Mouse (Mus musculus) gonadal fat pad, adult 2 months (tissue): ENCODE results near the gene Rin1. TPM values are rescaled to one million over a fixed set of nuclear protein-coding genes. Genes with fewer than 3 reads are reported as not detected.

ENCODE experiments used
- DNase-seq: peaks from one replicate; pipeline ENCODE4 v3.0.0-alpha.2; 2012; ENCODE audit warnings: low read depth
- polyA plus RNA-seq: library from polyadenylated mRNA; depleted of rRNA; stranded (reverse); fragments of >200 nt; gene quantifications from 2 replicates; pipeline ENCODE4 v1.2.3, GENCODE M21; 2012

The Rin1 gene
- polyA plus RNA-seq, 1 experiment = 7.8 TPM

- no peak for DNase-seq
Observed at GRCm38 (mm10) chr19:5041588-5041987, 8.7 kb upstream of the Rin1 start.

GRCm38 (mm10) chr19:5045531-5045930, 4.8 kb upstream of the Rin1 start:
- no peak for DNase-seq

- no peak for DNase-seq
Observed at GRCm38 (mm10) chr19:5048138-5049056, 1.9 kb upstream of the Rin1 start.

- no peak for DNase-seq
Observed at GRCm38 (mm10) chr19:5049325-5049724, 956 bp upstream of the Rin1 start.

GRCm38 (mm10) chr19:5051031-5051430, 750 bp downstream of the Rin1 start:
- DNase-seq = no peak

- DNase-seq = no peak
Observed at GRCm38 (mm10) chr19:5051515-5051914, 1.2 kb downstream of the Rin1 start.

- no peak for DNase-seq
Observed at GRCm38 (mm10) chr19:5052166-5052822, 2.0 kb downstream of the Rin1 start.

GRCm38 (mm10) chr19:5052853-5053252, 2.6 kb downstream of the Rin1 start:
- DNase-seq = no peak

GRCm38 (mm10) chr19:5053909-5054308, 3.6 kb downstream of the Rin1 start:
- DNase-seq = no peak

- DNase-seq = no peak
Observed at GRCm38 (mm10) chr19:5056251-5056650, 6.0 kb downstream of the Rin1 start.

- DNase-seq = no peak
Observed at GRCm38 (mm10) chr19:5057876-5058775, 7.8 kb downstream of the Rin1 start.

GRCm38 (mm10) chr19:5058801-5059771, 8.8 kb downstream of the Rin1 start:
- DNase-seq = no peak

- no peak for DNase-seq
Observed at GRCm38 (mm10) chr19:5060365-5061330, 10.4 kb downstream of the Rin1 start.

GRCm38 (mm10) chr19:5062041-5062440, 11.8 kb downstream of the Rin1 start:
- no peak for DNase-seq

GRCm38 (mm10) chr19:5062446-5062845, 12.2 kb downstream of the Rin1 start:
- no peak for DNase-seq

GRCm38 (mm10) chr19:5065104-5065503, 14.8 kb downstream of the Rin1 start:
- no peak for DNase-seq

- no peak for DNase-seq
Observed at GRCm38 (mm10) chr19:5067040-5067799, 16.9 kb downstream of the Rin1 start.

GRCm38 (mm10) chr19:5067867-5068569, 17.7 kb downstream of the Rin1 start, which contains the start of gene Cd248:
Gene Cd248 (plus strand): TSS chr19:5068078.
- no peak for DNase-seq
